Mouse (Mus musculus) c-Kit-negative CD71-positive TER-119-positive erythroid progenitor cells, embryonic 14.5 days (primary cell): ENCODE measurements around the gene Abcc10.

Experiments
- DNase-seq: peaks from one replicate; pipeline ENCODE4 v3.0.0-alpha.2; 2013; ENCODE audit warnings: low read depth, low spot score

Gene Abcc10

DNA sequence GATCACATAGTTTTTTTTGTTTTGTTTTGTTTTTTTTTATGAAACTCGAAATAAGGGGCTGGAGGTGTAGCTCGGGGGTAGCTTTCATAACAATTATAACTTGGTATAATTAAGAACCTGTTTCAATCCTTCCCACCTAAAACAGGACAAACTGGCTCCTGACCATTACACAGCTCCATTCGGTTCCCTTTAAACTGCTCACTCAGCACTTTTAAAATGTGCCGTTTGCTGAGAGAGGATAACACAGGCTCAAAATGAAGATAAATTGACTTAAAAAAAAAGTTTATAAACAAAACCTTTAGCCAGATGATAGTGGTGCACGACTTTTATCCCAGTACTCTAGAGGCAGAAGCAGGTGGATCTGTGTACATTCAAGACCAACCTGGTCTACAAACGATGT is 42.7 kb downstream of the Abcc10 start:
- DNase-seq, result no peak

DNA sequence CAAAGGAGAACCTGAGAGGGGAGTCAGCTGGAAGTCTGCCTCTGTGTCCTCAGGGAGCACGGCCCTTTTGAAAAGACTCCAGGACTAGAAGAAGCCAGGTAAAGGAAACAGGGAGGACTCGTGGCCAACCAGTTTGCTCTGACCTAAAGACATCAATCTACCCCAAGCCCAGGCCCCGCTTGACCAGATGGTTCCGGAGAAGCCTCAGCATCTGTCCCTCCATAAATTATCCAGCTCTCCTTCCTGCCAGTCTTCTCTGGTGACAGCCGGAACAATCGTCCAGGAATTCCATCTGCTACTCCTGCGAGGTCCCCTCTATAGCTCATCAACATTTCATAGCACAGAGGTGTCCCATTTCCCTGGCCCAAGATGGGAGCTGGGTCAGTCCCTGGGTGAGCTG is 43.5 kb downstream of the Abcc10 start:
- no peak for DNase-seq

DNA sequence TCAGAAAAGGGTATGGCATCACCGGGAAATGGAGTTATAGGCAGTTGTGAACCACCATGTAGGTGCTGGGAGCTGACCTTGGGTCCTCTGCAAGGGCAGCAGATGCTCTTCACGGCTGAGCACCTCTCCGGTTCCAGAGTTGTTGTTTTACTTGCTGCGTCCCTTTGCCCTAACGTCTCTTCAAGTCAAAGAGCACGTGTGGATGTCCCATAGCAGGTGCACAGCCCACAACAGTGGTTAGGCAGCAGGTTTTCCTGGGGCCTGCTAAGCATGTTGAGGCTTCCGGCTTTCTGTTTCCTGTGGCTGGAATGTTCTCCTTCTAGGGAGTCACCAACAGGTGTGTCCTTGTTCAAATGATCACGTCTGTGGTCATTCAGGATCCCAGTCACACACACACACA is 44.2 kb downstream of the Abcc10 start:
- no peak for DNase-seq

DNA sequence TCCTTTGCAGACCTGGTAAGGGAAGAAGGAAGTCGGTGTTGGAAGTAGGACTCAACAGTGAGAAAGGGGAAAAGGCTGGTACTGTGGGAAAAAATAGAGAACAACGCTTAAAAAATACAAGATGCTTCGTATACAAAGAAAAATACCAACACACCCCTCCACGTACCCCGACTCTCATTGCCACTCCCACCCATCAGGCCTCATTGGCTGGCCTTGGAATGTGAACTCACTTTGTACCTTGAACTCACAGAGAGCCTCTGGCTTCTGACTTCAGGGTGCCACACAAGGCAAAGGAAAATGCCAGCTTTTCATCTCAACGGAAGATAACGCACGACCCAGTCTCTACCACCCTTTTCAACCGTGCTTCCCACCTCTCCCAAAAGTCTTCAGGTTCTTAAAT is 45.0 kb downstream of the Abcc10 start:
- no peak for DNase-seq

DNA sequence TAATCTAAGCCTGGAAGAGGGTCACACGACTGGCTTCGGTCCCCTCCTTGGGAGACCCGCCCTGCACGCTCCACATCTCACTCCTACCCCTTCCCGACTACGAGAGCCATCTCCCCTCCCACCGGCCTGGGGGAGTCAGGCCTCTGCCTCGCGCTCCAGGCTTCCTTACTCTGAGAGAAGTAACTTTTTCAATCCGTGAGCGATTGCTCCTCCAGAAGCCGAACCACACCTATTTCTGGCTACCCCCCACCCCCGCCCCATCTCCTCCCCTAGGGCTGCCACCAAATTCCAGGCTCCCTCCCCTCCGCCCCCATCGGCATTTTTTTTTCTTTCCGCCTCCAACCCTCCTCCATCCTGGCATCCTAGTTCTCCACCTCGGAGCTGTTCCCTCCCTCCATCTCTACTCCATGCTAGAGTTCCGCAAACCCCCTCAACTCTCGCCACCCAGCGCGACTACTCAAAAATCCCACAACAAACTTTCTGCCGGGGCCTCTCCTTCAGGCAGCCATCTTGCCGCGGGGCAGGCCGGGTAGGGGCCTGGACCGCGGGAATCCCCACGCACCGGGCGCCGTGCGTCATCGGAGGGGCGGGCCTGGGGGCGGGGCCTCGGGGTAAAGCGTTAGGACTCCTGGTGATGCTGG is 45.5 kb downstream of the Abcc10 start, which contains the start of gene Tjap1:
TSS of gene Tjap1 (minus strand) at position 544 of the 641 bp plus-strand sequence.
- peak; percentile 75 for DNase-seq

DNA sequence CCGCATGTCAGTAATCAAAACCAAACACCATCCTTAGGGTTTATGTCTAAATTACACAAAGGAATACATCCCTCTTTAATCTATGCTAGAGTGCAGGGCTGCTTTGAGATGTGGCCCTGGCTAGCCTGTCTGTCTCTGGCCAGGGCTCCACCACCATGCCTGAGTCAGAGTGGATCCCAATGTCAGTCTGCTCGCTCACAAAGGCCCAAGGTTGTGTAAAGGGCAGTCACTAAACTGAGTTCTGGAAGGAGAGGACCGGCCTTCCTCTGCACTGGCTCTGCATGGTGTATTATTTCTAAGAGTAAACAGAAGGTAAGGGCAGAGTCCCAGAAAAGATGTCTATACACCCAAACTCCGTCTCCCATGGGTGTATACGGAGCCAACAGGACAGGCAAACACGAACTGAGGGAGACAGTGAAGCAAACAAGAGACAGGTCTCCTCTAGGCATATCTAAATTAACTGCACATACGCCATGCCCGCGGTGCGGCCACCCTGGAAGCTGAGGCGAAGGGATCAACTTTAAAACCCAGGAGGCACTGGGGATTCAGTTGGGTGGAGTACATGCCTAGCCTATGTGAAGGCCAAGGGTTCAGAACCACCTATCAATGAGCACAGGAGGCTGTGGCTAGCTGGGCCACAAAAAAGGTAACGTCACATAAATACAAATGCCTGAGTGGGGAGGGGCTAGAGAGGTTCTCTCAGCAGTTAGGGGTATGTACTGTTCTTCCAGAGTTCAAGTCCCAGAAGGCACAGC is 50.0 kb downstream of the Abcc10 start:
- DNase-seq, result no peak

DNA sequence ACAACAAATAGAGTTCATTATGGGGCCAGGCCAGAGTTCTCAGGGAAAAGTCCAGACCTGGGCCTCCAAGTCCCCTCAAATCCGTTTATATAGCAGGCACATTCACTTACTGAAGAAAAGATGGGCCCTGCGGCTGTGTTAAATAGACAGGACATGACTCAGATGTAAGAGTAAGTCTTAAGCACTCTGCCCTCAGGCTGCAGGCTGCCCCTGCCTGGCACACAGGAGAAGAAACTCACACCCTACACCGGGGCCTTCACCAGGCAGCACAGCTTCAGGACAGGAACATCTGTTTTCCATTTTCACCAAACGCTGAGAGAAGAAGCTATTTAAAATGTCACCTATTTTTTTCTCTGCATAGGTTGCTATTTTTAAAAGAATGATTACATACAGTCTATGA is 50.6 kb downstream of the Abcc10 start:
- no peak for DNase-seq

DNA sequence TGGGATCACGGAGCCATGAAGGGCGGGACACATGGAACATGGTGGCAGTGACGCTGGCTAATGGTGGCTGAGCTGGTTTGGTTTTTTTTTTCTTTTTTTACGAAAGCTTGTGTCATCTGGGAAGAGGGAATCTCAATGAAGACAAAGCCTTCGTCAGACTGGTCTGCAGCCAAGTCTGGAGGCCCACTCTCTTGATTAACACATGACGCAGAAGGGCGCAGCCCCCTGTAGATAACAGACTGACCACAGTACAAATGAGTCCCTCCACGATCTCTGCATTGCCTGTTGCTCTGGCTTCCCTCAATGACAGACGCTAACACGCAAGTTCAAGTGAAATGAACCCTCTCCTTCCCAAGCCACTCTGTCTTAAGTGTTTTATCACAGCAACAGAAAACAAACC is 52.6 kb downstream of the Abcc10 start:
- DNase-seq, result no peak

DNA sequence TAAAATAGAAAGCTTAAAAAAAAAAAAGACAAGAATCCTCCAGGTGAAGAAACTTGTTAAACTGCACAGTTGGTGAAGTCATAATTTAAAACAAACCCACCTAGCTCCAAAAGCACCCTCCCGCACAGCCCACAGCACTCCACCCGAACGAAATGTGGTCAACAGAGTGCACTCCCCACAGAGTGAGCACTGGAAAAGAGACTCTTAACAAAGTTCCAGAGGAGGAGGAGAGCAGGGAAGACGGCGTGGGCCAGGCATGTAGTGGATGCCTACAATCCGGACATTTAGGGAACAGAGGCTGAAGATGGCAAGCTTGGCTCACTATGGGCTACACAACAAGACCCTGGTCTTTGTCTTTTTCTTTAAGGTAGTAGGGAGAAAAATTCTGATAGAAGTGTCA is 53.1 kb downstream of the Abcc10 start:
- DNase-seq, result no peak

DNA sequence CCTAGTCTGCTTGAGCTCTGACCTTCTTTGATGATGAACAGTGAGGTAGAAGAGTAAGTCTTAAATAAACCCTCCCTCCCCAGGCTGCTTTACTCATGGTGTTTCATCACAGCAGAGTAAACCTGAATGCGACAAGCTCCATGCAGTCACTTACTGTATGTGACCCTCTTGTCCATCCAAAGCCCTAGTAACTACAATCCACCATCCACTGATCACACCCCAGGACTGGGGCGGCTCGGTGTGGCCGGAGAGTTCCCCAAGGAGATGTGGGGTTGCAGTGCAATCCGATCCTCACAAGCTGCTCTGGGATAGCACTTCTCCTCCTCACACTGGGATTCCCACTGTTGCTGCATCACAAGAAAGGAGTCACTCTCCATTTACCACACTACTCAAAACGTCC is 53.7 kb downstream of the Abcc10 start:
- DNase-seq, result no peak

DNA sequence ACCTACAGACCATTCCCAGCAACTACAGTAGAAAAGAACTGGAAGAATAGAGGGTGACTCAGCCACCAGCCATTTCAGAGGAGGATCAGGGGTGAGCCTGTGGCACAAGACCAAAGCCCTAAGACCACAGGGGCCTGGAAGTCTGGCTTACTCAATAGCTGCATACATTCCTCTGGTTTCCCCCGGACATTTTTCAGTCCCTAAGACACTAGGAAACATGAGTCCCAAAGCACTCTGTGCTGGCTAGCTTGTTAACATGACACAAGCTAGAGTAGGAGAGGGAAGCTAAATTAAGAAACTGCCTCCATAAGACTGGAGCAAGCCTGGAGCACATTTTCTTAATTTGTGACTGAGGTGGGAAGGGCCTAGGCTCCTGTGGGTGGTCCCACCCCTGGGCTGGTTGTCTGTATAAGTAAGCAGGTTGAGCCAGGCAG is 54.3 kb downstream of the Abcc10 start:
- no peak for DNase-seq

DNA sequence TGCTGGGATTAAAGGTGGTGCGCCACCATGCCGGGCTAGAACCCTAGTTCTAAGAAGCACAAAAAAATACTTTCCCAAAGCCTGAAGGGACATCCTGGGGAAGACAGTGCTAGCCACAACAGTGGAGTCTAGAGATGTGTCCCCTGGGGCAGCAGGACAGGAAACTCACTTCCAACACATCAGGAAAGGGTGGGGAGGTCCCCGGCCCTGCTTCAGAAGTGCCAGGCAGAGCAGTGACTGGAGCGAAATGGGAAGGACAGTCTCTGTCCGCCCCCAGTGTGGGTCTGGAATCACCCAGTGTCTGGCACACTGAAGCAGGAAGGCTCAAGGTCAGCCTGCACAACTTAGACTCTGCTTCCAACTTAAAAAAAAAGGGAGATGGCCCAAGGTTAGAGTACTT is 55.5 kb downstream of the Abcc10 start:
- no peak for DNase-seq

DNA sequence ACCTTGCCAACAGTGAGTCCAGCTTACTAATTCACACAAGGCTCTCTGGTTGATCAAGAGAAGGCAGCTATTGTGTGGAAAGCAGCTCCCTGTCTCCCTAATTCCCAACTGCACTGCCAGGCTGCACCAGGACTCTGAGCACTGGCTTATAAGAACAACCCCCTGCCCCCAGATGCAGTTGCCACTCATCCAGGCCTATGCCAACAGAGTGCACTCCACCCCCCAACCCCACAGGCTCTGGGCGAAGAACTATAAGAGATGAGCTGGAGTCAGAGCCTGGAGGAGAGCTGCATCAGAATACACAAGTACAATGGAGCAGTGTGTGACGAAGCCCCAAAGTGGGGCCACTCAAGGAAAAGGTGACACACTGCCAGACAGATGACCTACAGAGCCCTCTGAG is 56.1 kb downstream of the Abcc10 start:
- DNase-seq, result no peak

DNA sequence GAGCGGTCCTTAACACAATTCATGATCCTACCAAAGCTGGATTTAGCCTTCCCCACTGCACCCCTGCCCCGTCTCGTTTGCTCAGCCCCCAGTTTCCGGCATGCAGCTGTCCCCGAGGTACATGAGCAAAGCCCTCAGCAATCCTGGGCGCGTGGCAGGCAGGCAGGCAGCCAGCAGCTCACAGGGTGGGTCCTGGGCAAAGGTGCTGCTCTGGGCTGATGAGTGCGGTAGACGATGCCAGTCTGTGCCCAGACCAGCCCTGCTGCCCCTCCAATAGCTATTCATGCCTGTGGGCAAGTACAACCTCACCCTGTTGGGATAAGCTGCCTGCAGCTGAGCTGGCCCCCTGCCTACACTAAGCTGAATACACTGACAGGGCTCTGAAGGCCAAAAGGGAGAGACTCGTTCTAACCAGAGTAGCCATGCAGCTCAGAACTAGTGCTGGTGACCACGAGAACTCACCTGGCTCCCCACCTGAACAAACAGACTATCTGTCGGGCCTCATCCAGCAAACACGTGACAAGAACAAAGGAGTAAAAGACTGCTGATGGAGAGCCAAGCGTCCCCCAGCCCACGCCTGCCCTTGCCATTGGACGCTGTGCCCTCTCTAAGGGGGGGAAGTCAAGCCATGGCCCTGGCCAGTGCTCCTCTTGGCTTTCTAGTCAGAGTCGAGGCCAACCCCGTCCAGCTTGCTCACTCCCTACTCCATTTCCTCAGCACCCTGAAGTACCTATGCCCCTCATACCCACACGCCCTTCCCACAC is 58.2 kb downstream of the Abcc10 start:
- no peak for DNase-seq

DNA sequence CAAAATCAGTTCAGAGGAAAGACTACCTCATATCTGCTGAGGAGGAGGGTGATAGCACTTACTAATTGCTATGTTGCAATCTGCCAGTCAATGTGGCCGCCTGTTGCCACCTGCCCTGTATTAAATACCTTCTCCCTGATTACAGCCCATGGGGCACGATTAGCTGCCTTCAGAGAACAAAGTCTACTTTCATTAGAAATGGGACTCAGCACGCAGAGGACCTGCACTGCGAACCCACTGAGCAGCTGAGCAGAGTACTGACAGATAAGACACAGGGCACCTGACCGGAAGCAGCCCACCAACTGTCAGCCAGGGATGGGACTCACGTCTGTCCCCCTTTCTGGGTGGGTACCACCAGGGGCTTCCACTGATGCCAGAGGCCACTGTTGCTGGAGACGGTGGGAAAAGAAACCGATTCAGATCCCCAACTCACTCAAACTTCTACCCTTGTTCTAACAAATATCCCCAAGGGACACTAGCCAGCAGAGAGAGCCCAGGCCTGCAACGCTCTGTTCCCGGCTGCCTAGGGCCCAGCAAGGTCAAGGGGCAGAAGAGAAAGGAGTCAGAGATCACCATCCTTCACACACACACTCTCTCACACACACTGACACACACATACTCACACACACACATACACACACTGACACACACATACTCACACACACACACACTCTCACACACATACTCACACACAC is 60.0 kb downstream of the Abcc10 start:
- no peak for DNase-seq

DNA sequence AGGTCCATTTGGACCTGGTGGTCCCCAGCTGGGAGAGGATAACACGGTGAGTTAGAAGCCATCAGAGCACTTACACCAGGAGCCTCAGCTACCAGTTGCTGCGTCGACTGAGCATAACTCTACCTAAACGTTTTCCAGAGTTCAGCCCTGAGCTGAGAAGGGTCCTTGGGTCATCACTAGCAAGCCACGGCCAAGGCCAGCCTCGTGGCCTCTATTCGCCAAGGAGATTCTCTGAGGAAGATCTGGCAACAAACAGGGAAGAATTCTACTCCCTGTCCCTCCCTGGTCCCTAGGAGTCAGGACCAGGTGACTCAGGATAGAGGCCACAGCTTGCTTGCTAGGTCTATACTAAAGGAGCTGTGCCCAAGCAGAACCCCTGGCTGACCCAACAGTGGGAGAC is 60.6 kb downstream of the Abcc10 start:
- DNase-seq, result no peak

DNA sequence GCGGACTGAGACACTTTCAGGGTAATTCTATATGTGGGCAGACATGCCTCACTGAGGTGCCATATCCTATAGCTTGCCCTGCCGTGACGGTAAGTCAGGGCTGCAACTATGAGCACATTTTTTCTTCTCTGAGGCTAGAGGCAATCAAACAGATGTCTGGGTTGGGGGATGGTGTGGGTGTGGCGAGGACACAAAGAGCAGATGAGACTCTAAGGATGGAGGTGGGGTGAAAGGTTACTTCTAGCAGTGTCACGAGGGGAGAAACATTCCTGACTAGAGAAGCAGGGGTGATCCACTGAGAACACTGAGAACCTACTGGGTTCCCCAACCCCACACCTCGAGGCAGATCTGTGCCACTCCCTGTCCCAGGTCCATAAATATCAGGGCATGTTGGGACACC is 61.2 kb downstream of the Abcc10 start:
- no peak for DNase-seq

DNA sequence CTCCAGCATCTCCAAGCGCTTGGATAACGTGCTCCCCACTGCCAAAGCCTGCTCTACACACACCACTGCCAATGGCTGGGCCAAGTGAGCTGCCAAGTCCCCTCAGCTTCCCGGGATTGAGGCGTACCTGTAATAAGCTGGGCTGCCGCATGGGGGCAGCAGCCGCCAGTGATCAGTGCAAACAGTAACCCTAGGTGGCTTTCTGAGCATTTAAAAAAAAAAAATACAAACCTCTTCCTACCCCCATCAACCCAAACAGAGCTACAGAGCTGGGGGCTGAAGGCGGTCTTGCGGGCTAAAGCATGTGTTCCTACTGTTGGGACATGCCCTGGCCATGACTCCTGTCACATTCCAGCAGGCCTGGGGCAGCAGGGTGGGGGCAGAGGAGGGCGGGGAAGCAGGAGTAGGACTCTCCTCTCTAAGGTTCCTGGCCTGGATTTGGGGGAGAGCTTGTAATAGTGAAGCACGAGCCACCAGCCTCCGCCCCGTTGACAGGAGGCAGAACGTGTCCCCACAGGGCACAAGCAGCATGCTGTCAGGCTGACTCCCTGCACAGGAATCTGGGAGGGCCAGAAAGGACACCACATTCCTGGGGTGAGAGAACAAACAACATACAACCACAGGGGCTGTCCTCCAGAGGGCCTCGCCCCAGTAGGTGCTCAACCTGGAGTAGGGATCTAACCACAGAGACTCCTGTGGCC is 62.1 kb downstream of the Abcc10 start:
- DNase-seq, result no peak

DNA sequence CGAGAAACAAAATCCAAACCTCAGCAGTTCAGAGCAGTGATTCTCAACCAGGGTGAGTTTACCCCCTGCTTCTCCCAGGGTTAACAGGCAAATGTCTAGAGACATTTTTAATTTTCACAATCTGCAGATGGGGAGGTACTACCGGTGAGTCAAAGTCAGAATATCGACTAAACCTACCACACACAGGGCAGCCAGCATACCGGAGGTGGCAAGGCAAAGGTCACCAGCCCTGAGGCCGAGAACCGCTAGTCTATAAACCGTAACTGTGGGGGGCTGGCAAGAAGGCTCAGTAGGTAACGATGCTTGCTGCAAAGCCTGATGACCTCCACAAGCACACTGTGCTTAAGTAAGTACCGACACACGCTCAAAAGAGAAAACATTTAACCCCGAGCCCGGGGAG is 62.6 kb downstream of the Abcc10 start:
- DNase-seq, result no peak

DNA sequence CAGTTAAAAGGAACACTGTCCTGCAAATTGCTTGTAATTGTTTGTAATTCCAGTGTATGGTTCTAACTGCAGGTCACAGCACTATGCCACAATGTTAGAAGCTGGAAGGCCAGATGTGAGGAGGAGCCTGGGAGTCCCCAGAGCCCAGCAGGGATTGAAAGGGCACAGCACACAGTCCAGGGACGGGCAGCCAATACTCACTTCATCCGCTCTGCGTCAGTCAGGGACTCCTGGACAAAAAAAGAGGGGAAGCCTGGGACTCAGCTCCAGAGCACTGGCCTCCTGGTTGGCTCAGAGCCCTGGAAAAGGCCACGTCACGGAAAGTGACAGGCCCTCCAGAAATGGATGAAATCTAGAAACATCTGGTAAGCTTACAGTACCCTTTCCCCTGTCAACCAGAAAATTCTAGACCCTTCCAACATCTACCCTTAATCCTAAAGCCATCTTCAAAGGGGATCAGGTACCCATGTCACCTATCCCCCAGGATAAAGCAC is 65.9 kb downstream of the Abcc10 start:
- DNase-seq, result no peak

DNA sequence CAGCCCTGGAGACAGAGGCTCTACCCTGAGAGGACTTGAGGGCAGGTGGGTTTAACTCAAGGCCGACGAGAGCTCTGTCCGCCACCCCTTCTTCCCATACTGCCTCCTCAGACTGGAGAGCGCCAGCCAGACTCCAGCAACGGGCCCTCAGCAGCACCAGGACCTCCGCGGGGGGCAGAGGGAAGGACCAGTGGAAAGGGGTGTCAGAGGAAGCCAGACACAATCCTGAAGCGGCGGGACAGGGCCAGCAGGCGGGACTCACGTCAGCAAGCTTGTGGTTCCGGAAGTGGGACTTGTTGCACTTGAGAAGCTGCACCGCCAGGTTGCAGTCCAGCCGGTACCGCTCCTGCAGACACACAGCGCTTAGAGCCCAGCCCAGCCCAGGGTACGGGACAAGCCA is 68.5 kb downstream of the Abcc10 start:
- no peak for DNase-seq
